Mouse (Mus musculus): ENCODE measurements around the gene Lef1.

- TF ChIP-seq HCFC1 (IDR thresholded peaks at IDR 0.05; ENCODE audit: borderline replicate concordance, insufficient read depth, low read length) (no peak), MAFK (IDR thresholded peaks at IDR 0.05; ENCODE audit: insufficient read depth, low read depth, low read length) (no peak), CHD2 (IDR thresholded peaks at IDR 0.05; ENCODE audit: low read depth, low read length) (no peak), ZNF384 (IDR thresholded peaks at IDR 0.05; ENCODE audit: low read depth, low read length) (no peak), ZC3H11A (IDR thresholded peaks at IDR 0.05; ENCODE audit: borderline replicate concordance, low read depth, low read length) (peak; percentile 49)
Observed at GRCm38 (mm10) chr3:131212200-131212599, 101.9 kb downstream of the Lef1 start.

Data from ES-E14 (cell line).